Mouse (Mus musculus) G1E (cell line): ENCODE data around the gene Galr3. TPM values are rescaled to one million over a fixed set of nuclear protein-coding genes. Genes with fewer than 3 reads are reported as not detected.
A peak's percentile ranks its signal among the peaks of the same experiment; 100 is the strongest.

Experiments used
- ATAC-seq: 2 replicates; pipeline ENCODE4 v1.8.0; 2016; ENCODE audit warnings: mild to moderate bottlenecking; ENCODE audit not compliant: insufficient number of reproducible peaks, poor library complexity, low FRiP score, severe bottlenecking; ENCODE audit errors: extremely low read depth
- DNase-seq: peaks from one replicate; pipeline ENCODE4 v3.0.0; 2012; ENCODE audit warnings: low spot score
- H3K27me3 ChIP-seq: 2 replicates; pipeline ENCODE4 v1.6.1; 2012; ENCODE audit warnings: mild to moderate bottlenecking, low read length, inconsistent platforms; ENCODE audit not compliant: insufficient read depth
- H3K36me3 ChIP-seq: replicated peaks from 2 replicates; pipeline ENCODE3; 2012; ENCODE audit warnings: mild to moderate bottlenecking, inconsistent platforms
- H3K4me1 ChIP-seq: 2 replicates; pipeline ENCODE4 v1.6.1; 2012; ENCODE audit warnings: low read depth, low read length, inconsistent platforms, mixed read lengths; ENCODE audit not compliant: insufficient read depth
- H3K4me3 ChIP-seq: 2 replicates; pipeline ENCODE4 v1.5.1; 2012; ENCODE audit warnings: low read depth, mild to moderate bottlenecking, inconsistent platforms, low read length, moderate library complexity, mixed read lengths
- H3K9me3 ChIP-seq: replicated peaks from 2 replicates; pipeline ENCODE4 v1.6.1; 2012; ENCODE audit warnings: inconsistent platforms
- CTCF ChIP-seq: IDR thresholded peaks from 2 replicates; pipeline ENCODE4 v1.5.1; 2012; ENCODE audit warnings: low read depth, low read length, inconsistent platforms, mixed read lengths
- GATA1 ChIP-seq: IDR thresholded peaks from 2 replicates; pipeline ENCODE4 v1.6.1; 2012; ENCODE audit warnings: borderline replicate concordance, low read length, inconsistent platforms, mixed read lengths
- GATA2 ChIP-seq: IDR thresholded peaks from 2 replicates; pipeline ENCODE4 v1.6.1; 2012; ENCODE audit warnings: low read depth, low read length, inconsistent platforms, borderline replicate concordance
- POLR2AphosphoS5 ChIP-seq: IDR thresholded peaks from 2 replicates; pipeline ENCODE4 v1.6.1; 2012; ENCODE audit warnings: low read depth, low read length, inconsistent platforms; ENCODE audit not compliant: insufficient replicate concordance
- TAL1 ChIP-seq: conservative IDR thresholded peaks from 2 replicates; pipeline ENCODE4 v1.6.1; 2012; ENCODE audit warnings: low read depth, low read length, inconsistent platforms, mixed read lengths
- polyA plus RNA-seq: library from polyadenylated mRNA; stranded (reverse); fragments of >175 nt; gene quantifications from 2 replicates; pipeline ENCODE4 v1.2.3, GENCODE M21; 2012
- total RNA-seq, 2 experiments: library from RNA; stranded (forward) in 1 of 2; stranded (reverse) in 1 of 2; fragments of 200-1000 nt in 1 of 2; fragments of >200 nt in 1 of 2; fragmentation: Nextera tagmentation in 1 of 2; gene quantifications; 2 replicates each; pipeline ENCODE4 v1.2.3; 2014 to 2017

Galr3 gene
- total and polyA plus RNA-seq, 3 experiments: not detected

DNA sequence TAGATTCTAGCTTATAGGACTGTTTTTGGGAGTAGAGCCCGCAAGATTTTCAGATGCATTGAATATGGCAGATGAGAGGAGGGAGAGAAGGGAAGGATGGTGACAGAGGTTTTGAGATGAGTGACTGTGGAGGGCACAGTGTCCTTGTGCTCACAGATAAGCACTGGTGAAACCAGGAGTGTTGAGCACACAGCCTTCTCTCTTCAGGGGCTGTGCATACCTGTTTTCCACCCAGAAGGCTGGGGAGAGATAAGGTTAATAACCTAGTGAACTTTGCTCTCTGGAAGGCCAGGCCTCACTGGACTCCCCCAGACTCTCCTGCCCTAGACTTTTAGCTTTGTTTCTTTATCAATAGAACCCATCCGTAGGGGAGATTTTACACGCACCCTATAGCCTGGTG lies 26.7 kb downstream of the Galr3 start:
- peaks cover 38% of the 10 kb centered on the region for H3K4me1 ChIP-seq
- peak; percentile 22; the same call in 1 of the 2 replicates for ATAC-seq
- DNase-seq: no peak
- TF ChIP-seq TAL1 (peak; percentile 27; the same call in 1 of the 2 replicates), POLR2AphosphoS5 (no peak)
- no peaks in the 10 kb centered on the region for H3K27me3 ChIP-seq
- H3K9me3 ChIP-seq: no peaks in the 10 kb centered on the region
- H3K36me3 ChIP-seq: no peaks in the 10 kb centered on the region
- H3K4me3 ChIP-seq: no peak overlapping the region

DNA sequence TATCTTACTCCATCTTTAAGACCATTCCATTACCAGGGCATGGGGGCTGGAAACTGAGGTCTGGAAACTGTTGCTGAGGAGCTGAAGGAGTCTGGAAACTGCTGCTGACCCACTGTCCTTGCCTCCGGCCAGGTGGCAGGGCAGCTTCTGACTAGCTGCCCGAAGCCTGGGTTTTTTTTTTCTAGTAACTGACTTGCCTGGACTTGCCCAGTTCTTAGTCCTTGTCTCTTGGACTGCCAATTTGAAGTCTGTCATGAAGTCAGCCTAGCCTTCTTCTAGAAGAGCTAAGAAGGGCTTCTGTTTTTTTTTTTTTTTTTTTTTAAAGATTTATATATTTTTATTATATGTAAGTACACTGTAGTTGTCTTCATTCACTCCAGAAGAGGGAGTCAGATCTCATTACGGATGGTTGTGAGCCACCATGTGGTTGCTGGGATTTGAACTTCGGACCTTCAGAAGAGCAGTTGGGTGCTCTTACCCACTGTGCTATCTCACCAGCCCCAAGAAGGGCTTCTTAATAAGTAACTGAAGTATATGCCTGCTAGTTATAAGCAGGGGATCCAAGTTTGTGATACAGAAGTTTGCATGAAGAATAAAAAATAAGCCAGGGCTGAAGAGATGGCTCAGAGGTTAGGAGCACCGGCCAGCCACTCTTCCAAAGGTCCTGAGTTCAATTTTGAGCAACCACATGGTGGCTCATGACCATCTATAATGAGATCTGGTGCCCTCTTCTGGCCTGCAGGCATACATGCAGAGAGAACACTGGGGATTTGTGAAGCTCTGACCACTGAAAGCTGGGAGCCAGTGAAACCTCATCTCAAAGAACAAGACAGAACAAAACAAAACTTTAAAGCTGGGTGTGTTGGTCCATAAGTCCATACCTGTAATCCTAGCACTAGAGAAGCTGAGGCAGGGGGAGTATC lies 29.7 kb downstream of the Galr3 start:
- ATAC-seq (no peak), DNase-seq (no peak)
- Histone ChIP-seq H3K36me3 (peaks cover 5% of the 10 kb centered on the region), H3K4me3 (no peak overlapping the region), H3K27me3 (no peaks in the 10 kb centered on the region), H3K4me1 (peaks cover 49% of the 10 kb centered on the region), H3K9me3 (no peaks in the 10 kb centered on the region)
- peak; percentile 11; the same call in 1 of the 2 replicates for TF ChIP-seq CTCF
- TF ChIP-seq TAL1: no peak

DNA sequence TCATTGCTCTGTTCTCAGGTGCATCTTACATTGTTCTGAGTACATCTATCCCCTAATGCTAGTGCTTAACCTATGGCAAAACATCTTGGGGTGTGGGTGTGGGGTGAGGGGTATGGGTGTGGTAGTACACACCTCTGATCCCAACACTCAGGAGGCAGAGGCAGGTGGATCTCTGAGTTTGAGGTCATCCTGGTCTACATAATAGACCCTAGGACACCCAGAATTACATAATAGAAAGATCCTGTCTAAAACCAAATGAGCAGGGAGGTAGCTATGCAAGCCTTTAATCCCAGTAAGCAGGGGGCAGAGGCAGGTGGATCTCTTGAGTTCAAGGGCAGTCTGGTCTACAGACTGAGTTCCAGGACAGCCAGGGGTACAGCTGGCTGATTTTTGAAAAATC lies 32.1 kb downstream of the Galr3 start:
- H3K4me3 ChIP-seq: no peak overlapping the region
- H3K4me1 ChIP-seq: peaks cover 42% of the 10 kb centered on the region
- ATAC-seq (no peak), DNase-seq (no peak)
- TF ChIP-seq TAL1: no peak
- no peak for TF ChIP-seq CTCF
- TF ChIP-seq POLR2AphosphoS5: no peak
- TF ChIP-seq GATA1: no peak
- TF ChIP-seq GATA2: no peak
- H3K9me3 ChIP-seq: no peaks in the 10 kb centered on the region
- no peaks in the 10 kb centered on the region for H3K27me3 ChIP-seq
- peaks cover 29% of the 10 kb centered on the region for H3K36me3 ChIP-seq

DNA sequence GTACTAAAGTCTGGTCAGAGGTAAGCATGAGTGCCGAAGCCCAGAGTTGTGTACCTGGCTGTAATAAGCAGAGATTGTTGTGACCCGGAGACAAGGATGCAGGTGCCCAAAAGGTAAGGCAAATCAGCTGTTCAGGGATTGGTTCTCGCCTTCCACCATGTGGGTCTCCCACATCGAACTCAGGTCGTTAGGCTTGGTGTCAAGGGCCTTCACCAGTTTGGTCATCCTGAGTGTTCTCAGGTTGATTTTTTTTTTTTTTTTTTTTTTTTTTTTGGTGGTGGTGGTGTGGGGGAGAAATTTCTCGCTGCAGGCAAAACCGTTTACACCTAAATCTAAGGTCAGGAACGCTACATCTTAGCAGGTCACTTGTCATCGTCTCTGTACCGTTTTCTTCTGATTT lies 32.8 kb downstream of the Galr3 start:
- ATAC-seq (no peak), DNase-seq (no peak)
- no peaks in the 10 kb centered on the region for H3K9me3 ChIP-seq
- no peak for TF ChIP-seq CTCF
- TF ChIP-seq GATA1: no peak
- no peak for TF ChIP-seq GATA2
- TF ChIP-seq TAL1: no peak
- TF ChIP-seq POLR2AphosphoS5: no peak
- no peaks in the 10 kb centered on the region for H3K27me3 ChIP-seq
- H3K36me3 ChIP-seq: peaks cover 36% of the 10 kb centered on the region
- peak overlapping the region; percentile 93 for H3K4me3 ChIP-seq
- peaks cover 38% of the 10 kb centered on the region for H3K4me1 ChIP-seq

GRCm38 (mm10) chr15:79074913-79075532 lies 33.3 kb downstream of the Galr3 start, which contains the start of gene Eif3l:
Eif3l (plus strand) TSS chr15:79075179.
- ATAC-seq (peak; percentile 84), DNase-seq (peak; percentile 83)
- Histone ChIP-seq H3K36me3 (peaks cover 41% of the 10 kb centered on the region), H3K27me3 (no peaks in the 10 kb centered on the region), H3K4me1 (peaks cover 39% of the 10 kb centered on the region), H3K9me3 (no peaks in the 10 kb centered on the region), H3K4me3 (peak within 1 kb of the TSS; percentile 93)
- TF ChIP-seq GATA1 (no peak), POLR2AphosphoS5 (no peak), GATA2 (no peak), CTCF (no peak), TAL1 (no peak)

DNA sequence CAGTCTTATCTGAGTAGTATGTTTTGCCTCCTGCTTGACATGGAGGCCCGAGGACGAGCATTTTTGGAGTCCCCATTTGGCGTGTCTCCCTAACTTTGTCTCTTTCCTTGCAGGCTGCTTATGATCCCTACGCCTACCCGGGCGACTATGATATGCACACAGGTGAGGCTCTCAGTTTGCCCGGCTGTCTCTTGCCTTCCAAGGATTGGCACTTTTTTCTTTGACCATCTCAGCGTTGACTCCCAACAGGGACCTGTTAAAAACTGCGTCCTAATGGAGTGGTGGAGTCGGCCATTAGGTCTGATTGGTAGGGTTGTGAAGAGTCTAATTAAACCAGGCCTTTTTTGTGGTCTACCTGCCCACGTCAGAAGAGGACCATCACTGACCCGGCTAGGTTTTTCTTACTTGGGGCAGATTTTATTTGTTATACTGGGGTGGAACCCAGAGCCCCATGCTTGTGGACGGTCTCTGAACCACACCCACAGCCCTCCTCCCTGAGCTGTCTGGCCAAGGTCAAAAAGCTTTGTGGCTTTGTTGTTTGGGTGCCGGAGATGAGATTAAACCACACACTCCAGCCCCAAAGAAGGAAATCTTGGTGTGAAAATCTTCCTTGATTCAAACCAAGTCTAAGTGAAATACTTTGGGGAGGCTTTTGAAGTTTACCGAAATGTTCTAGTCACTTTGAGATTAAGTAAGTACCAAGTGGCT lies 34.1 kb downstream of the Galr3 start:
- no peak for ATAC-seq
- DNase-seq: peak; percentile 23
- no peaks in the 10 kb centered on the region for H3K9me3 ChIP-seq
- peak overlapping the region; percentile 93 for H3K4me3 ChIP-seq
- H3K4me1 ChIP-seq: peaks cover 39% of the 10 kb centered on the region
- peaks cover 48% of the 10 kb centered on the region for H3K36me3 ChIP-seq
- H3K27me3 ChIP-seq: no peaks in the 10 kb centered on the region
- no peak for TF ChIP-seq GATA2
- no peak for TF ChIP-seq POLR2AphosphoS5
- TF ChIP-seq TAL1: no peak
- no peak for TF ChIP-seq CTCF
- no peak for TF ChIP-seq GATA1
